Mouse (Mus musculus) adrenal gland, postnatal 36 days (tissue): ENCODE results near the gene Gm10718. TPM values are rescaled to one million over a fixed set of nuclear protein-coding genes. Genes with fewer than 3 reads are reported as not detected.
A peak's percentile ranks its signal among the peaks of the same experiment; 100 is the strongest.
"Not testable (repeated sequence)": the region's sequence is repeated elsewhere in the genome, so short reads cannot be mapped to it uniquely, and the experiment has no call there.

Experiments
- DNase-seq, 2 experiments: peaks; one replicate each; pipeline ENCODE4 v3.0.0; 2021; ENCODE audit warnings: mixed read lengths in 1 of 2
- long read RNA-seq, 2 experiments: library from polyadenylated mRNA; stranded (forward); transcript quantifications; one replicate each; pipeline ENCODE4 v2.0.0; 2021; ENCODE audit warnings: borderline sequencing depth in 2 of 2
- total RNA-seq, 2 experiments: library from RNA; stranded (reverse); gene quantifications; 2 replicates each; pipeline ENCODE4 v1.2.3; 2021

Gm10718 gene
- total RNA-seq = 1 to 10 TPM; 3.0 to 4.0 TPM
- long read RNA-seq, experiment 1 = 0 reads
- long read RNA-seq, experiment 2 = 0 reads

DNA sequence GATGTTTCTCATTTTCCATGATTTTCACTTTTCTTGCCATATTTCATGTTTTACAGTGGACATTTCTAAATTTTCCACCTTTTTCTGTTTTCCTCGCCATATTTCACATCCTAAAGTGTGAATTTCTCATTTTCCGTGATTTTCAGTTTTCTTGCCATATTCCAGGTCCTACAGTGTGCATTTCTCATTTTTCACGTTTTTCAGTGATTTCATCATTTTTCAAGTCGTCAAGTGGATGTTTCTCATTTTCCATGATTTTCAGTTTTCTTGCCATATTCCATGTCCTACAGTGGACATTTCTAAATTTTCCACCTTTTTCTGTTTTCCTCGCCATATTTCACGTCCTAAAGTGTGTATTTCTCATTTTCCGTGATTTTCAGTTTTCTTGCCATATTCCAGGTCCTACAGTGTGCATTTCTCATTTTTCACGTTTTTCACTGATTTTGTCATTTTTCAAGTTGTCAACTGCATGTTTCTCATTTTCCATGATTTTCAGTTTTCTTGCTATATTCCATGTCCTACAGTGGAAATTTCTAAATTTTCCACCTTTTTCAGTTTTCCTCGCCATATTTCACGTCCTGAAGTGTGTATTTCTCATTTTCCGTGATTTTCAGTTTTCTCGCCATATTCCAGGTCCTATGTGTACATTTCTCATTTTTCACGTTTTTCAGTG, at the start of gene Gm10718:
TSS of gene Gm10718 (plus strand) at position 236 of the 673 bp plus-strand sequence.
- DNase-seq = peak in 1 of 2 experiments; percentile 0

DNA sequence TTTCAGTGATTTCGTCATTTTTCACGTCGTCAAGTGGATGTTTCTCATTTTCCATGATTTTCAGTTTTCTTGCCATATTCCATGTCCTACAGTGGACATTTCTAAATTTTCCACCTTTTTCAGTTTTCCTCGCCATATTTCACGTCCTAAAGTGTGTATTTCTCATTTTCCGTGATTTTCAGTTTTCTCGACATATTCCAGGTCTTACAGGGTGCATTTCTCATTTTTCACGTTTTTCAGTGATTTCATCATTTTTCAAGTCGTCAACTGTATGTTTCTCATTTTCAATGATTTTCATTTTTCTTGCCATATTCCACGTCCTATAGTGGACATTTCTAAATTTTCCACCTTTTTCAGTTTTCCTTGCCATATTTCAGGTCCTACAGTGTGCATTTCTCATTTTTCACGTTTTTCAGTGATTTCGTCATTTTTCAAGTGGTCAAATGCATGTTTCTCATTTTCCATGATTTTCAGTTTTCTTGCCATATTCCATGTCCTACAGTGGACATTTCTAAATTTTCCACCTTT, 22.8 kb upstream of the Gm10718 start, which contains the start of gene Gm10722:
TSS of gene Gm10722 (plus strand) at position 478 of the 528 bp plus-strand sequence.
- DNase-seq = peak in 1 of 2 experiments; percentile 1

DNA sequence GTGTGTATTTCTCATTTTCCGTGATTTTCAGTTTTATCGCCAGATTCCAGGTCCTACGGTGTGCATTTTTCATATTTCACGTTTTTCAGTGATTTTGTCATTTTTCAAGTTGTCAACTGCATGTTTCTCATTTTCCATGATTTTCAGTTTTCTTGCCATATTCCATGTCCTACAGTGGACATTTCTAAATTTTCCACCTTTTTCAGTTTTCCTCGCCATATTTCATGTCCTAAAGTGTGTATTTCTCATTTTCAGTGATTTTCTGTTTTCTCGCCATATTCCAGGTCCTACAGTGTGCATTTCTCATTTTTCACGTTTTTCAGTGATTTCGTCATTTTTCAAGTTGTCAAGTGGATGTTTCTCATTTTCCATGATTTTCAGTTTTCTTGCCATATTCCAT, 22.3 kb upstream of the Gm10718 start:
- not testable (repeated sequence) for DNase-seq

DNA sequence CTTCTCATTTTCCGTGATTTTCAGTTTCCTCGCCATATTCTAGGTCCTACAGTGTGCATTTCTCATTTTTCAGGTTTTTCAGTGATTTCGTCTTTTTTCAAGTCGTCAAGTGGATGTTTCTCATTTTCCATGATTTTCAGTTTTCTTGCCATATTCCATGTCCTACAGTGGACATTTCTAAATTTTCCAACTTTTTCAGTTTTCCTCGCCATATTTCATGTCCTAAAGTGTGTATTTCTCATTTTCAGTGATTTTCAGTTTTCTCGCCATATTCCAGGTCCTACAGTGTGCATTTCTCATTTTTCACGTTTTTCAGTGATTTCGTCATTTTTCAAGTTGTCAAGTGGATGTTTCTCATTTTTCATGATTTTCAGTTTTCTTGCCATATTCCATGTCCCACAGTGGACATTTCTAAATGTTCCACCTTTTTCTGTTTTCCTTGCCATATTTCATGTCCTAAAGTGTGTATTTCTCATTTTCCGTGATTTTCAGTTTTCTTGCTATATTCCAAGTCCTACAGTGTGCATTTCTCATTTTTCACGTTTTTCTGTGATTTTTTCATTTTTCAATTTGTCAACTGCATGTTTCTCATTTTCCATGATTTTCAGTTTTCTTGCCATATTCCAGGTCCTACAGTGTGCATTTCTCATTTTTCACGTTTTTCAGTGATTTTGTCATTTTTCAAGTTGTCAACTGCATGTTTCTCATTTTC, 21.2 kb upstream of the Gm10718 start:
- peak; percentile 2 to 92 for DNase-seq

DNA sequence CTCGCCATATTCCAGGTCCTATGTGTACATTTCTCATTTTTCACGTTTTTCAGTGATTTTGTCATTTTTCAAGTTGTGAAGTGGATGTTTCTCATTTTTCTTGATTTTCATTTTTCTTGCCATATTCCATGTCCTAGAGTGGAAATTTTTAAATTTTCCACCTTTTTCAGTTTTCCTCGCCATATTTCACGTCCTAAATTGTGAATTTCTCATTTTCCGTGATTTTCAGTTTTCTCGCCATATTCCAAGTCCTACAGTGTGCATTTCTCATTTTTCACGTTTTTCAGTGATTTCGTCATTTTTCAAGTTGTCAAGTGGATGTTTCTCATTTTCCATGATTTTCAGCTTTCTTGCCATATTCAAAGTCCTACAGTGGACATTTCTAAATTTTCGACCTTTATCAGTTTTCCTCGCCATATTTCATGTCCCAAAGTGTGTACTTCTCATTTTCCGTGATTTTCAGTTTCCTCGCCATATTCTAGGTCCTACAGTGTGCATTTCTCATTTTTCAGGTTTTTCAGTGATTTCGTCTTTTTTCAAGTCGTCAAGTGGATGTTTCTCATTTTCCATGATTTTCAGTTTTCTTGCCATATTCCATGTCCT, 20.5 kb upstream of the Gm10718 start, which contains the start of gene Gm11168:
TSS of gene Gm11168 (plus strand) at position 553 of the 603 bp plus-strand sequence.
- peak in 1 of 2 experiments; percentile 3 for DNase-seq

DNA sequence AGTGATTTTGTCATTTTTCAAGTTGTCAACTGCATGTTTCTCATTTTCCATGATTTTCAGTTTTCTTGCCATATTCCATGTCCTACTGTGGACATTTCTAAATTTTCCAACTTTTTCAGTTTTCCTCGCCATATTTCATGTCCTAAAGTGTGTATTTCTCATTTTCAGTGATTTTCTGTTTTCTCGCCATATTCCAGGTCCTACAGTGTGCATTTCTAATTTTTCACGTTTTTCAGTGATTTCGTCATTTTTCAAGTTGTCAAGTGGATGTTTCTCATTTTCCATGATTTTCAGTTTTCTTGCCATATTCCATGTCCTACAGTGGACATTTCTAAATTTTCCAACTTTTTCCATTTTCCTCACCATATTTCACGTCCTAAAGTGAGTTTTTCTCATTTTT, 17.2 kb upstream of the Gm10718 start:
- DNase-seq = not testable (repeated sequence)

DNA sequence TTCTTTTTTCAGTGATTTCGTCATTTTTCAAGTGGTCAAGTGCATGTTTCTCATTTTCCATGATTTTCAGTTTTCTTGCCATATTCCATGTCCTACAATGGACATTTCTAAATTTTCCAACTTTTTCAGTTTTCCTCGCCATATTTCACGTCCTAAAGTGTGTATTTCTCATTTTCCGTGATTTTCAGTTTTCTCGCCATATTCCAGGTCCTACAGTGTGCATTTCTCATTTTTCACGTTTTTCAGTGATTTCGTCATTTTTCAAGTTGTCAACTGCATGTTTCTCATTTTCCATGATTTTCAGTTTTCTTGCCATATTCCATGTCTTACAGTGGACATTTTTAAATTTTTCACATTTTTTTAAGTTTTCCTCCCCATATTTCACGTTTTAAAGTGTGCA, 16.7 kb upstream of the Gm10718 start:
- peak in 1 of 2 experiments; percentile 3 for DNase-seq

DNA sequence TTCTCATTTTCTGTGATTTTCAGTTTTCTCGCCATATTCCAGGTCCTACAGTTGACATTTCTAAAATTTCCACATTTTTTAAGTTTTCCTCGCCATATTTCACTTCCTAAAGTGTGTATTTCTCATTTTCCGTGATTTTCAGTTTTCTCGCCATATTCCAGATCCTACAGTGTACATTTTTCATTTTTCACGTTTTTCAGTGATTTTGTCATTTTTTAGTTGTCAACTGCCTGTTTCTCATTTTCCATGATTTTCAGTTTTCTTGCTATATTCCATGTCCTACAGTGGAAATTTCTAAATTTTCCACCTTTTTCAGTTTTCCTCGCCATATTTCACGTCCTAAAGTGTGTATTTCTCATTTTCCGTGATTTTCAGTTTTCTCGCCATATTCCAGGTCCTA, 16.1 kb upstream of the Gm10718 start:
- peak in 1 of 2 experiments; percentile 0 for DNase-seq

DNA sequence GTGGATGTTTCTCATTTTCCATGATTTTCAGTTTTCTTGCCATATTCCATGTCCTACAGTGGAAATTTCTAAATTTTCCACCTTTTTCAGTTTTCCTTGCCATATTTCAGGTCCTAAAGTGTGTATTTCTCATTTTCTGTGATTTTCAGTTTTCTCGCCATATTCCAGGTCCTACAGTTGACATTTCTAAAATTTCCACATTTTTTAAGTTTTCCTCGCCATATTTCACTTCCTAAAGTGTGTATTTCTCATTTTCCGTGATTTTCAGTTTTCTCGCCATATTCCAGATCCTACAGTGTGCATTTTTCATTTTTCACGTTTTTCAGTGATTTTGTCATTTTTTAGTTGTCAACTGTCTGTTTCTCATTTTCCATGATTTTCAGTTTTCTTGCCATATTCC, 14.0 kb upstream of the Gm10718 start:
- DNase-seq = not testable (repeated sequence)

DNA sequence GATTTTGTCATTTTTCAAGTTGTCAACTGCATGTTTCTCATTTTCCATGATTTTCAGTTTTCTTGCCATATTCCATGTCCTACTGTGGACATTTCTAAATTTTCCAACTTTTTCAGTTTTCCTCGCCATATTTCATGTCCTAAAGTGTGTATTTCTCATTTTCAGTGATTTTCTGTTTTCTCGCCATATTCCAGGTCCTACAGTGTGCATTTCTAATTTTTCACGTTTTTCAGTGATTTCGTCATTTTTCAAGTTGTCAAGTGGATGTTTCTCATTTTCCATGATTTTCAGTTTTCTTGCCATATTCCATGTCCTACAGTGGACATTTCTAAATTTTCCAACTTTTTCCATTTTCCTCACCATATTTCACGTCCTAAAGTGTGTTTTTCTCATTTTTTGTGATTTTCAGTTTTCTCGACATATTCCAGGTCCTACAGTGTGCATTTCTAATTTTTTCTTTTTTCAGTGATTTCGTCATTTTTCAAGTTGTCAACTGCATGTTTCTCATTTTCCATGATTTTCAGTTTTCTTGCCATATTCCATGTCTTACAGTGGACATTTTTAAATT, 11.2 kb upstream of the Gm10718 start:
- not testable (repeated sequence) for DNase-seq

DNA sequence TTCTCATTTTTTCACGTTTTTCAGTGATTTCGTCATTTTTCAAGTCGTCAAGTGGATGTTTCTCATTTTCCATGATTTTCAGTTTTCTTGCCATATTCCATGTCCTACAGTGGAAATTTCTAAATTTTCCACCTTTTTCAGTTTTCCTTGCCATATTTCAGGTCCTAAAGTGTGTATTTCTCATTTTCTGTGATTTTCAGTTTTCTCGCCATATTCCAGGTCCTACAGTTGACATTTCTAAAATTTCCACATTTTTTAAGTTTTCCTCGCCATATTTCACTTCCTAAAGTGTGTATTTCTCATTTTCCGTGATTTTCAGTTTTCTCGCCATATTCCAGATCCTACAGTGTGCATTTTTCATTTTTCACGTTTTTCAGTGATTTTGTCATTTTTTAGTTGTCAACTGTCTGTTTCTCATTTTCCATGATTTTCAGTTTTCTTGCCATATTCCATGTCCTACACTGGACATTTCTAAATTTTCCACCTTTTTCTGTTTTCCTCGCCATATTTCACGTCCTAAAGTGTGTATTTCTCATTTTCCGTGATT, 10.5 kb upstream of the Gm10718 start, which contains the start of gene Gm10721:
TSS of gene Gm10721 (plus strand) at position 408 of the 547 bp plus-strand sequence.
- DNase-seq = not testable (repeated sequence)

DNA sequence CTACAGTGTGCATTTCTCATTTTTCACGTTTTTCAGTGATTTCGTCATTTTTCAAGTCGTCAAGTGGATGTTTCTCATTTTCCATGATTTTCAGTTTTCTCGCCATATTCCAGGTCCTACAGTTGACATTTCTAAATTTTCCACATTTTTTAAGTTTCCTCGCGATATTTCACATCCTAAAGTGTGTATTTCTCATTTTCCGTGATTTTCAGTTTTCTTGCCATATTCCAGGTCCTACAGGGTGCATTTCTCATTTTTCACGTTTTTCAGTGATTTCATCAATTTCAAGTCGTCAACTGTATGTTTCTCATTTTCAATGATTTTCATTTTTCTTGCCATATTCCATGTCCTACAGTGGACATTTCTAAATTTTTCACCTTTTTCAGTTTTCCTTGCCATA, 8.0 kb upstream of the Gm10718 start, which contains the start of gene Gm10720:
TSS of gene Gm10720 (plus strand) at position 301 of the 400 bp plus-strand sequence.
- DNase-seq = not testable (repeated sequence)

DNA sequence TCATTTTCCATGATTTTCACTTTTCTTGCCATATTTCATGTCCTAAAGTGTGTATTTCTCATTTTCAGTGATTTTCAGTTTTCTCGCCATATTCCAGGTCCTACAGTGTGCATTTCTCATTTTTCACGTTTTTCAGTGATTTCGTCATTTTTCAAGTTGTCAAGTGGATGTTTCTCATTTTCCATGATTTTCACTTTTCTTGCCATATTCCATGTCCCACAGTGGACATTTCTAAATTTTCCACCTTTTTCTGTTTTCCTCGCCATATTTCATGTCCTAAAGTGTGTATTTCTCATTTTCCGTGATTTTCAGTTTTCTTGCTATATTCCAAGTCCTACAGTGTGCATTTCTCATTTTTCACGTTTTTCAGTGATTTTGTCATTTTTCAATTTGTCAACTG, 7.5 kb upstream of the Gm10718 start:
- DNase-seq = peak in 1 of 2 experiments; percentile 0

DNA sequence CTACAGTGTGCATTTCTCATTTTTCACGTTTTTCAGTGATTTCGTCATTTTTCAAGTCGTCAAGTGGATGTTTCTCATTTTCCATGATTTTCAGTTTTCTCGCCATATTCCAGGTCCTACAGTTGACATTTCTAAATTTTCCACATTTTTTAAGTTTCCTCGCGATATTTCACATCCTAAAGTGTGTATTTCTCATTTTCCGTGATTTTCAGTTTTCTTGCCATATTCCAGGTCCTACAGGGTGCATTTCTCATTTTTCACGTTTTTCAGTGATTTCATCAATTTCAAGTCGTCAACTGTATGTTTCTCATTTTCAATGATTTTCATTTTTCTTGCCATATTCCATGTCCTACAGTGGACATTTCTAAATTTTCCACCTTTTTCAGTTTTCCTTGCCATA, 6.2 kb upstream of the Gm10718 start, which contains the start of gene Gm10719:
TSS of gene Gm10719 (plus strand) at position 301 of the 400 bp plus-strand sequence.
- not testable (repeated sequence) for DNase-seq

DNA sequence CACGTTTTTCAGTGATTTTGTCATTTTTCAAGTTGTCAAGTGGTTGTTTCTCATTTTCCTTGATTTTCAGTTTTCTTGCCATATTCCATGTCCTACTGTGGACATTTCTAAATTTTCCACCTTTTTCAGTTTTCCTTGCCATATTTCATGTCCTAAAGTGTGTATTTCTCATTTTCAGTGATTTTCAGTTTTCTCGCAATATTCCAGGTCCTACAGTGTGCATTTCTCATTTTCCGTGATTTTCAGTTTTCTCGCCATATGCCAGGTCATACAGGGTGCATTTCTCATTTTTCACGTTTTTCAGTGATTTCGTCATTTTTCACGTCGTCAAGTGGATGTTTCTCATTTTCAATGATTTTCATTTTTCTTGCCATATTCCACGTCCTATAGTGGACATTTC, 4.4 kb upstream of the Gm10718 start:
- DNase-seq = peak in 1 of 2 experiments; percentile 92

DNA sequence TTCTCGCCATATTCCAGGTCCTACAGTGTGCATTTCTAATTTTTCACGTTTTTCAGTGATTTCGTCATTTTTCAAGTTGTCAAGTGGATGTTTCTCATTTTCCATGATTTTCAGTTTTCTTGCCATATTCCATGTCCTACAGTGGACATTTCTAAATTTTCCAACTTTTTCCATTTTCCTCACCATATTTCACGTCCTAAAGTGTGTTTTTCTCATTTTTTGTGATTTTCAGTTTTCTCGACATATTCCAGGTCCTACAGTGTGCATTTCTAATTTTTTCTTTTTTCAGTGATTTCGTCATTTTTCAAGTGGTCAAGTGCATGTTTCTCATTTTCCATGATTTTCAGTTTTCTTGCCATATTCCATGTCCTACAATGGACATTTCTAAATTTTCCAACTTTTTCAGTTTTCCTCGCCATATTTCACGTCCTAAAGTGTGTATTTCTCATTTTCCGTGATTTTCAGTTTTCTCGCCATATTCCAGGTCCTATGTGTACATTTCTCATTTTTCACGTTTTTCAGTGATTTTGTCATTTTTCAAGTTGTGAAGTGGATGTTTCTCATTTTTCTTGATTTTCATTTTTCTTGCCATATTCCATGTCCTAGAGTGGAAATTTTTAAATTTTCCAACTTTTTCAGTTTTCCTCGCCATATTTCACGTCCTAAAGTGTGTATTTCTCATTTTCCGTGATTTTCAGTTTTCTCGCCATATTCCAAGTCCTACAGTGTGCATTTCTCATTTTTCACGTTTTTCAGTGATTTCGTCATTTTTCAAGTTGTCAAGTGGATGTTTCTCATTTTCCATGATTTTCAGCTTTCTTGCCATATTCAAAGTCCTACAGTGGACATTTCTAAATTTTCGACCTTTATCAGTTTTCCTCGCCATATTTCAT, 3.3 kb upstream of the Gm10718 start:
- peak in 1 of 2 experiments; percentile 47 for DNase-seq

DNA sequence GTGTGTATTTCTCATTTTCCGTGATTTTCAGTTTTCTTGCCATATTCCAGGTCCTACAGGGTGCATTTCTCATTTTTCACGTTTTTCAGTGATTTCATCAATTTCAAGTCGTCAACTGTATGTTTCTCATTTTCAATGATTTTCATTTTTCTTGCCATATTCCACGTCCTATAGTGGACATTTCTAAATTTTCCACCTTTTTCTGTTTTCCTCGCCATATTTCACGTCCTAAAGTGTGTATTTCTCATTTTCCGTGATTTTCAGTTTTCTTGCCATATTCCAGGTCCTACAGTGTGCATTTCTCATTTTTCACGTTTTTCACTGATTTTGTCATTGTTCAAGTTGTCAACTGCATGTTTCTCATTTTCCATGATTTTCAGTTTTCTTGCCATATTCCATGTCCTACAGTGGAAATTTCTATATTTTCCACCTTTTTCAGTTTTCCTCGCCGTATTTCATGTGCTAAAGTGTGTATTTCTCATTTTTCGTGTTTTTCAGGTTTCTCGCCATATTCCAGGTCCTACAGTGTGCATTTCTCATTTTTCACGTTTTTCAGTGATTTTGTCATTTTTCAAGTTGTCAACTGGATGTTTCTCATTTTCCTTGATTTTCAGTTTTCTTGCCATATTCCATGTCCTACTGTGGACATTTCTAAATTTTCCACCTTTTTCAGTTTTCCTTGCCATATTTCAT, 885 bp upstream of the Gm10718 start:
- not testable (repeated sequence) for DNase-seq

DNA sequence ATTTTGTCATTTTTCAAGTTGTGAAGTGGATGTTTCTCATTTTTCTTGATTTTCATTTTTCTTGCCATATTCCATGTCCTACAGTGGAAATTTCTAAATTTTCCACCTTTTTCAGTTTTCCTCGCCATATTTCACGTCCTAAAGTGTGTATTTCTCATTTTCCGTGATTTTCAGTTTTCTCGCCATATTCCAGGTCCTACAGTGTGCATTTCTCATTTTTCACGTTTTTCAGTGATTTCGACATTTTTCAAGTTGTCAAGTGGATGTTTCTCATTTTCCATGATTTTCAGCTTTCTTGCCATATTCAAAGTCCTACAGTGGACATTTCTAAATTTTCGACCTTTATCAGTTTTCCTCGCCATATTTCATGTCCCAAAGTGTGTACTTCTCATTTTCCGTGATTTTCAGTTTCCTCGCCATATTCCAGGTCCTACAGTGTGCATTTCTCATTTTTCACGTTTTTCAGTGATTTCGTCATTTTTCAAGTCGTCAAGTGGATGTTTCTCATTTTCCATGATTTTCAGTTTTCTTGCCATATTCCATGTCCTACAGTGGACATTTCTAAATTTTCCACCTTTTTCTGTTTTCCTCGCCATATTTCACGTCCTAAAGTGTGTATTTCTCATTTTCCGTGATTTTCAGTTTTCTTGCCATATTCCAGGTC, 770 bp downstream of the Gm10718 start:
- not testable (repeated sequence) for DNase-seq

DNA sequence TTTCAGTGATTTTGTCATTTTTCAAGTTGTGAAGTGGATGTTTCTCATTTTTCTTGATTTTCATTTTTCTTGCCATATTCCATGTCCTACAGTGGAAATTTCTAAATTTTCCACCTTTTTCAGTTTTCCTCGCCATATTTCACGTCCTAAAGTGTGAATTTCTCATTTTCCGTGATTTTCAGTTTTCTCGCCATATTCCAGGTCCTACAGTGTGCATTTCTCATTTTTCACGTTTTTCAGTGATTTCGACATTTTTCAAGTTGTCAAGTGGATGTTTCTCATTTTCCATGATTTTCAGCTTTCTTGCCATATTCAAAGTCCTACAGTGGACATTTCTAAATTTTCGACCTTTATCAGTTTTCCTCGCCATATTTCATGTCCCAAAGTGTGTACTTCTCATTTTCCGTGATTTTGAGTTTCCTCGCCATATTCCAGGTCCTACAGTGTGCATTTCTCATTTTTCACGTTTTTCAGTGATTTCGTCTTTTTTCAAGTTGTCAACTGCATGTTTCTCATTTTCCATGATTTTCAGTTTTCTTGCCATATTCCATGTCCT, 1.6 kb downstream of the Gm10718 start, which contains the start of gene Gm10717:
TSS of gene Gm10717 (plus strand) at position 506 of the 556 bp plus-strand sequence.
- DNase-seq = not testable (repeated sequence)
